Mouse (Mus musculus) liver, embryonic 14.5 days (tissue): ENCODE measurements around the gene Smad3.

Experiments
- CTCF ChIP-seq: IDR thresholded peaks from 2 replicates; pipeline ENCODE4 v1.5.1; 2016; ENCODE audit warnings: antibody characterized with exemption, low read depth, control low read depth
- EP300 ChIP-seq: IDR thresholded peaks from 2 replicates; pipeline ENCODE4 v1.6.1; 2016; ENCODE audit warnings: antibody characterized with exemption, low read depth

GRCm38 (mm10) chr9:63649841-63650545 lies 107.8 kb downstream of the Smad3 start:
- TF ChIP-seq CTCF, result peak; percentile 56
- no peak for TF ChIP-seq EP300
